Mouse (Mus musculus): ENCODE data around the gene Tsga10ip. TPM values are rescaled to one million over a fixed set of nuclear protein-coding genes. Genes with fewer than 3 reads are reported as not detected.

Gene Tsga10ip
- polyA plus RNA-seq, 1 experiment from 2014 or later = 6.3 TPM

DNA sequence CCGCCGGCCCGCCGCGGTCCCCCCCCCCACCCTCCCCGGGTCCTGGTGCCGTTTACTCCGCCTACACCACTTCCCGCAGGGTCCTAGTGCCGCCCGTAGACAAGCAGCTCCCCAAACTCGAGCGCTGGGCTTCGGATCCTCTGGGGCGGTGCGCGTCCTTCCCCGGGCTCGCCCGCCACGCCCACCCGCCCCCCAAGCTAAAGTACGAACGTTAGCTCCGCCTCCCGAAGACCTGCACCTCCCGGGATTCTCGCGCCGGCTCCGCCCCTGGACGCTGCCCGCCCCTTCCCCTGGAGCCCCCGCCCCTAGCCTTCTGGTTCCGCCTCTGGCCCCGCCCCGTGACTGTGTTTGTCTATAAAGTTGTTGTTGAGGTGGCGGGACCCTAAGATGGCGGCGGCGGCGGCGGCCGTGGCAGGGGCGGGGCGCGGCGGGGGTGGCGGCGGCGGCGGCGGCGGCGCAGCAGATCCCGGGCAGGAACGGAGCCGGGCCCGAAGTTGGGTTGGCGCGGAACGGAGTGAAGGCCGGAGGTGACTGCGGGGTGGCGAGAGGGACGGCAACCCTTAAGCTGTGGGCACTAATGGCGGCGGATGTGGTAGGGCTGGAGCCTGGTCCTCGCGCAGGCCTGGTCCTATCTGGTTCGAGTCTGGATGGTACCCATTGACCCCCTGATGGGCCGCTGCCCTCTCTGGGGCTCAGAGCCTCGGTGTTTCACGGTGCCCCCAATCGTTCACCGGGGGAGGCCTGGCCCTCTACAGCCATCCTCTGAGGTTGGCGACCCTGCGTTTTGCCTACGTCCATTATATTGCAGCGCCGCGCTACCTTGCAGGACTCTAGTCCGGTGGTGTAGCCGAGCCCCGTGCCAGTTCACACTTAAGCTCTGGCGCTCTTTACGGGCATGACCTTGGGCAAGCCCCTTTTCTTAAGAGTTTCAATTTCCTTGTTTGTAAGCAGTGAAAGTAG, 22.7 kb upstream of the Tsga10ip start, which contains the start of the genes Drap1 and AI837181:
TSS of gene Drap1 (minus strand) at position 198 of the 960 bp plus-strand sequence.
TSS of gene AI837181 (plus strand) at position 363 of the 960 bp plus-strand sequence.
- H3K4me3 ChIP-seq (ENCODE audit: low read length) = peak within 1 kb of the TSS; percentile 81
- peak within 1 kb of the TSS; percentile 87 for H3K4me2 ChIP-seq (ENCODE audit: low read depth, low read length)
- H3K27me3 ChIP-seq (replicated peaks; ENCODE audit: control insufficient read depth, insufficient read depth, low read length) = no peaks in the 10 kb centered on the region
- H3K9me3 ChIP-seq (ENCODE audit: control insufficient read depth, low read length) = no peaks in the 10 kb centered on the region
- peak; percentile 92 for ATAC-seq
- H3K36me3 ChIP-seq (ENCODE audit: control insufficient read depth, insufficient read depth, low read length) = peaks cover 9% of the 10 kb centered on the region; the same call in 1 of the 2 replicates
- peak within 1 kb of the TSS; percentile 89 for H3K27ac ChIP-seq (ENCODE audit: low read length)
- peaks cover 21% of the 10 kb centered on the region for H3K4me1 ChIP-seq (ENCODE audit: control insufficient read depth, insufficient read depth, low read length)
- peak within 1 kb of the TSS; percentile 93 for H3K9ac ChIP-seq (ENCODE audit: low read depth, low read length)
- under 1% methylated on average over 78 of the region's 87 CpGs for WGBS

DNA sequence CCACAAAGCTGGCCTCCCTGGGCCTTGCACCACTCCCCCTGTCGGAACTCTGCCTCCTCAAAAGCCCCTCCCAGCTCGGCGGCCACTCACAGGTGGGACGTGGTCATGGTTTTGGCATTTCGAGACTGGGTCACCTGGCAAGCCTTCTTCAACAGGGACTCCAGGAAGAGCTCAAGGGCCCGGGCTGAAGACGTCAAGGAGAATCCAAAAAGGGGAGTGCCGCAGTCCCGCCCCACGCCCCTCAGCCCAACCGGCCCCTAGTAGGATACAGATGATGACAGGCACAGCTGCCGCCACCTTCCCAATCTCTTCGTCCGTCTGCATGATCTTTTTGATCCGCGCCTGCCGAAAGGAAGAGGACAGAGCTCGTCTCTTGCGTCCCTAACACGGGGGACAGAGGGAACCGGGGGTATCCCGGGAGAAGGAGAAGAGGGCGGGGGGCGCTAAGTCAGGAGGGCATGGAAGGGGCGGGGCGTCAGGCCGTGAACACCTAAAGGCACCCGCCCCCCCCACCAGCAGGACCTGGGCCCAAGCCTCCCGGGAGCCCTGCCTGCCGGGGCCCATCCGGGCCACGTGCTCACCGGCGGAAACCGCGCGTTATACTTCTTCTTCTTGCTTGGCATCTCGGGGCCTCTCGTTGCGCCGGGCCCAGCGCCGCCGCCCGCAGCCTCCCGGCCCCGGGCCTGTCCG, 21.9 kb upstream of the Tsga10ip start:
- peak; percentile 76 for ATAC-seq
- 0% methylated on average over 44 of the region's 48 CpGs for WGBS
- no peaks in the 10 kb centered on the region for H3K9me3 ChIP-seq (ENCODE audit: control insufficient read depth, low read length)
- no peaks in the 10 kb centered on the region for H3K27me3 ChIP-seq (replicated peaks; ENCODE audit: control insufficient read depth, insufficient read depth, low read length)
- H3K36me3 ChIP-seq (ENCODE audit: control insufficient read depth, insufficient read depth, low read length) = peaks cover 9% of the 10 kb centered on the region; the same call in 1 of the 2 replicates
- peak overlapping the region; percentile 87 for H3K4me2 ChIP-seq (ENCODE audit: low read depth, low read length)
- peak overlapping the region; percentile 90 for H3K9ac ChIP-seq (ENCODE audit: low read depth, low read length)
- H3K27ac ChIP-seq (ENCODE audit: low read length) = peak overlapping the region; percentile 89
- peaks cover 21% of the 10 kb centered on the region for H3K4me1 ChIP-seq (ENCODE audit: control insufficient read depth, insufficient read depth, low read length)
- H3K4me3 ChIP-seq (ENCODE audit: low read length) = peak overlapping the region; percentile 81

- Histone ChIP-seq H3K27ac (ENCODE audit: low read length) (peak overlapping the region; percentile 89), H3K36me3 (ENCODE audit: control insufficient read depth, insufficient read depth, low read length) (peaks cover 9% of the 10 kb centered on the region; the same call in 1 of the 2 replicates), H3K4me1 (ENCODE audit: control insufficient read depth, insufficient read depth, low read length) (peaks cover 21% of the 10 kb centered on the region), H3K9me3 (ENCODE audit: control insufficient read depth, low read length) (no peaks in the 10 kb centered on the region), H3K4me2 (ENCODE audit: low read depth, low read length) (peak overlapping the region; percentile 87), H3K4me3 (ENCODE audit: low read length) (peak overlapping the region; percentile 81), H3K27me3 (replicated peaks; ENCODE audit: control insufficient read depth, insufficient read depth, low read length) (no peaks in the 10 kb centered on the region), H3K9ac (ENCODE audit: low read depth, low read length) (peak overlapping the region; percentile 90)
- no peak for ATAC-seq
- WGBS = 61% methylated on average over 12 of the region's 12 CpGs
Measured at GRCm38 (mm10) chr19:5423561-5423960, 21.2 kb upstream of the Tsga10ip start.

- Histone ChIP-seq H3K36me3 (ENCODE audit: control insufficient read depth, insufficient read depth, low read length) (peaks cover 9% of the 10 kb centered on the region; the same call in 1 of the 2 replicates), H3K27ac (ENCODE audit: low read length) (no peak overlapping the region), H3K4me2 (ENCODE audit: low read depth, low read length) (peak overlapping the region; percentile 87), H3K9ac (ENCODE audit: low read depth, low read length) (peak overlapping the region; percentile 90), H3K4me3 (ENCODE audit: low read length) (peak overlapping the region; percentile 81), H3K9me3 (ENCODE audit: control insufficient read depth, low read length) (no peaks in the 10 kb centered on the region), H3K4me1 (ENCODE audit: control insufficient read depth, insufficient read depth, low read length) (peaks cover 21% of the 10 kb centered on the region), H3K27me3 (replicated peaks; ENCODE audit: control insufficient read depth, insufficient read depth, low read length) (no peaks in the 10 kb centered on the region)
- no peak for ATAC-seq
- 83% methylated on average over 9 of the region's 9 CpGs for WGBS
Measured at GRCm38 (mm10) chr19:5422895-5423443, 20.6 kb upstream of the Tsga10ip start.

DNA sequence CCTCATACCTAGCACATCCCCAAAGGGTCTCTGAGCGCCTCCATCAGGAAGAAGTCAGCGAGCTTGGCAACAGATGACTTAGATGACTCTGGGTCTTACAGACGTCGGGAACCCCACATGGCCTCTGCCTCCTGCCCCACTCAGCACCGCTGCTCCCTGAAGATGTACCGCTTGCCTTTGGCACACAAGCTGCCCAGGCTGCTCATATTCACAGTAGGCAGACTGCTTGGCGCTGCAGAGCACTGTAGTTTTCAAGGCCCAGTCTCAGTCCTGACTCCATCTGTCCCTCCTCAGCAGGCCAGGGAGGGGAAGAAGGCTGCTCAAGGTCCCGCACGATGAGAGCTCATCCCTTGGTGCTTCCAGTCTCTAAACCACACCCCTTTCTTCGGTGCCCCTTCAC, 19.9 kb upstream of the Tsga10ip start:
- no peak overlapping the region for H3K9ac ChIP-seq (ENCODE audit: low read depth, low read length)
- H3K27ac ChIP-seq (ENCODE audit: low read length) = no peak overlapping the region
- no peaks in the 10 kb centered on the region for H3K9me3 ChIP-seq (ENCODE audit: control insufficient read depth, low read length)
- no peak for ATAC-seq
- peaks cover 21% of the 10 kb centered on the region for H3K4me1 ChIP-seq (ENCODE audit: control insufficient read depth, insufficient read depth, low read length)
- 83% methylated on average over 10 of the region's 10 CpGs for WGBS
- H3K36me3 ChIP-seq (ENCODE audit: control insufficient read depth, insufficient read depth, low read length) = peaks cover 9% of the 10 kb centered on the region; the same call in 1 of the 2 replicates
- H3K4me2 ChIP-seq (ENCODE audit: low read depth, low read length) = no peak overlapping the region
- H3K27me3 ChIP-seq (replicated peaks; ENCODE audit: control insufficient read depth, insufficient read depth, low read length) = no peaks in the 10 kb centered on the region
- no peak overlapping the region for H3K4me3 ChIP-seq (ENCODE audit: low read length)

- H3K9me3 ChIP-seq (ENCODE audit: control insufficient read depth, low read length) = no peaks in the 10 kb centered on the region
- no peak overlapping the region for H3K9ac ChIP-seq (ENCODE audit: low read depth, low read length)
- H3K27ac ChIP-seq (ENCODE audit: low read length) = no peak overlapping the region
- no peak overlapping the region for H3K4me2 ChIP-seq (ENCODE audit: low read depth, low read length)
- H3K4me1 ChIP-seq (ENCODE audit: control insufficient read depth, insufficient read depth, low read length) = peaks cover 21% of the 10 kb centered on the region
- H3K27me3 ChIP-seq (replicated peaks; ENCODE audit: control insufficient read depth, insufficient read depth, low read length) = no peaks in the 10 kb centered on the region
- no peak overlapping the region for H3K4me3 ChIP-seq (ENCODE audit: low read length)
- ATAC-seq = no peak
- 0 out of 2 replicates have a peak, but pooled peaks cover 5% of the 10 kb centered on the region for H3K36me3 ChIP-seq (ENCODE audit: control insufficient read depth, insufficient read depth, low read length)
- WGBS = 83% methylated on average over 5 of the region's 5 CpGs
Measured at GRCm38 (mm10) chr19:5421784-5422183, 19.5 kb upstream of the Tsga10ip start.

GRCm38 (mm10) chr19:5420579-5420978, 18.3 kb upstream of the Tsga10ip start:
- no peak for ATAC-seq
- H3K9me3 ChIP-seq (ENCODE audit: control insufficient read depth, low read length) = no peaks in the 10 kb centered on the region
- no peaks in the 10 kb centered on the region for H3K36me3 ChIP-seq (ENCODE audit: control insufficient read depth, insufficient read depth, low read length)
- no peak overlapping the region for H3K27ac ChIP-seq (ENCODE audit: low read length)
- H3K27me3 ChIP-seq (replicated peaks; ENCODE audit: control insufficient read depth, insufficient read depth, low read length) = no peaks in the 10 kb centered on the region
- H3K4me3 ChIP-seq (ENCODE audit: low read length) = no peak overlapping the region
- H3K4me2 ChIP-seq (ENCODE audit: low read depth, low read length) = no peak overlapping the region
- peaks cover 12% of the 10 kb centered on the region for H3K4me1 ChIP-seq (ENCODE audit: control insufficient read depth, insufficient read depth, low read length)
- 91% methylated on average over 6 of the region's 6 CpGs for WGBS
- H3K9ac ChIP-seq (ENCODE audit: low read depth, low read length) = no peak overlapping the region

- Histone ChIP-seq H3K27me3 (replicated peaks; ENCODE audit: control insufficient read depth, insufficient read depth, low read length) (no peaks in the 10 kb centered on the region), H3K27ac (ENCODE audit: low read length) (no peak overlapping the region), H3K36me3 (ENCODE audit: control insufficient read depth, insufficient read depth, low read length) (no peaks in the 10 kb centered on the region), H3K9ac (ENCODE audit: low read depth, low read length) (no peak overlapping the region), H3K4me3 (ENCODE audit: low read length) (no peak overlapping the region), H3K4me1 (ENCODE audit: control insufficient read depth, insufficient read depth, low read length) (peaks cover 12% of the 10 kb centered on the region), H3K9me3 (ENCODE audit: control insufficient read depth, low read length) (no peaks in the 10 kb centered on the region), H3K4me2 (ENCODE audit: low read depth, low read length) (no peak overlapping the region)
- ATAC-seq = no peak
- 86% methylated on average over 9 of the region's 9 CpGs for WGBS
Measured at GRCm38 (mm10) chr19:5419630-5420029, 17.3 kb upstream of the Tsga10ip start.

Data from intestine, embryonic 16.5 days (tissue).